Mouse (Mus musculus) embryonic facial prominence, embryonic 15.5 days (tissue): ENCODE results near the gene Lamb1. TPM values are rescaled to one million over a fixed set of nuclear protein-coding genes. Genes with fewer than 3 reads are reported as not detected.

Experiments
- ATAC-seq: fragments of 200-750 bp; cut with Nextera tagmentation; 2 replicates; pipeline ENCODE4 v1.8.0; 2017; ENCODE audit warnings: low read depth, moderate TSS enrichment; ENCODE audit not compliant: insufficient number of reproducible peaks, low FRiP score, low TSS enrichment
- H3K27ac ChIP-seq: fragments of 300-500 bp; sonication (generic); replicated peaks from 2 replicates; pipeline ENCODE4 v1.5.1; 2015; ENCODE audit warnings: mild to moderate bottlenecking, inconsistent platforms
- H3K27me3 ChIP-seq: fragments of 300-500 bp; sonication (generic); 2 replicates; pipeline ENCODE4 v1.6.1; 2015; ENCODE audit warnings: inconsistent platforms
- H3K36me3 ChIP-seq: fragments of 300-500 bp; sonication (generic); 2 replicates; pipeline ENCODE4 v1.6.1; 2015; ENCODE audit warnings: mild to moderate bottlenecking, inconsistent platforms
- H3K4me1 ChIP-seq: fragments of 300-500 bp; sonication (generic); 2 replicates; pipeline ENCODE4 v1.6.1; 2015; ENCODE audit warnings: inconsistent platforms
- H3K4me2 ChIP-seq: fragments of 300-500 bp; sonication (generic); replicated peaks from 2 replicates; pipeline ENCODE4 v1.6.1; 2015; ENCODE audit warnings: mild to moderate bottlenecking, inconsistent platforms
- H3K4me3 ChIP-seq: fragments of 300-500 bp; sonication (generic); replicated peaks from 2 replicates; pipeline ENCODE4 v1.5.1; 2015; ENCODE audit warnings: mild to moderate bottlenecking, inconsistent platforms
- H3K9ac ChIP-seq: fragments of 300-500 bp; sonication (generic); 2 replicates; pipeline ENCODE4 v1.6.1; 2015; ENCODE audit warnings: inconsistent platforms
- H3K9me3 ChIP-seq: fragments of 300-500 bp; sonication (generic); replicated peaks from 2 replicates; pipeline ENCODE4 v1.6.1; 2016; ENCODE audit warnings: inconsistent platforms
- WGBS: fragments of 180-500 bp; shearing (Covaris S2); methylation state at CpG from one replicate; pipeline ENCODE4 v1.1.7; 2015; 5-methylcytosine and 5-hydroxymethylcytosine counted together
- polyA plus RNA-seq: library from polyadenylated mRNA; unstranded; fragments of >200 nt; fragmentation: Nextera tagmentation; extraction: Ambion mirVana; gene quantifications from 2 replicates; pipeline ENCODE4 v1.2.1, GENCODE M21; 2015

The Lamb1 gene
- polyA plus RNA-seq, 1 experiment from 2014 or later = 68.5 TPM

- Histone ChIP-seq H3K9ac (no peak overlapping the region), H3K36me3 (peaks cover 42% of the 10 kb centered on the region), H3K27me3 (no peaks in the 10 kb centered on the region), H3K4me1 (peaks cover 71% of the 10 kb centered on the region), H3K27ac (peak overlapping the region; percentile 39), H3K4me2 (peak overlapping the region; percentile 27; the same call in 1 of the 2 replicates), H3K9me3 (no peaks in the 10 kb centered on the region), H3K4me3 (no peak overlapping the region)
- 60% methylated on average over 5 of the region's 5 CpGs for WGBS
- no peak for ATAC-seq
Measured at GRCm38 (mm10) chr12:31270776-31271175, 5.7 kb downstream of the Lamb1 start.

- Histone ChIP-seq H3K4me1 (peaks cover 64% of the 10 kb centered on the region), H3K27me3 (no peaks in the 10 kb centered on the region), H3K4me2 (peak overlapping the region; percentile 27), H3K4me3 (peak overlapping the region; percentile 10; the same call in 1 of the 2 replicates), H3K27ac (peak overlapping the region; percentile 39), H3K9me3 (no peaks in the 10 kb centered on the region), H3K36me3 (peaks cover 42% of the 10 kb centered on the region), H3K9ac (no peak overlapping the region)
- ATAC-seq = no peak
- 16% methylated on average over 16 of the region's 16 CpGs for WGBS
Measured at GRCm38 (mm10) chr12:31271361-31272011, 6.5 kb downstream of the Lamb1 start.

- Histone ChIP-seq H3K4me2 (peak overlapping the region; percentile 27; the same call in 1 of the 2 replicates), H3K9me3 (no peaks in the 10 kb centered on the region), H3K36me3 (peaks cover 47% of the 10 kb centered on the region), H3K4me3 (no peak overlapping the region), H3K4me1 (peaks cover 58% of the 10 kb centered on the region), H3K27me3 (no peaks in the 10 kb centered on the region), H3K27ac (peak overlapping the region; percentile 39), H3K9ac (no peak overlapping the region)
- WGBS = 47% methylated on average over 8 of the region's 8 CpGs
- ATAC-seq = no peak
Measured at GRCm38 (mm10) chr12:31272012-31272735, 7.1 kb downstream of the Lamb1 start.

GRCm38 (mm10) chr12:31272846-31273245 is 7.8 kb downstream of the Lamb1 start:
- ATAC-seq = no peak
- Histone ChIP-seq H3K4me2 (no peak overlapping the region), H3K4me1 (peaks cover 52% of the 10 kb centered on the region), H3K4me3 (no peak overlapping the region), H3K9me3 (no peaks in the 10 kb centered on the region), H3K27me3 (no peaks in the 10 kb centered on the region), H3K27ac (no peak overlapping the region), H3K9ac (no peak overlapping the region), H3K36me3 (peaks cover 47% of the 10 kb centered on the region)
- 61% methylated on average over 2 of the region's 2 CpGs for WGBS

- Histone ChIP-seq H3K27me3 (no peaks in the 10 kb centered on the region), H3K9ac (no peak overlapping the region), H3K27ac (no peak overlapping the region), H3K4me3 (no peak overlapping the region), H3K36me3 (peaks cover 55% of the 10 kb centered on the region), H3K4me2 (no peak overlapping the region), H3K4me1 (peaks cover 46% of the 10 kb centered on the region), H3K9me3 (no peaks in the 10 kb centered on the region)
- no peak for ATAC-seq
- WGBS = 96% methylated on average over 7 of the region's 7 CpGs
Measured at GRCm38 (mm10) chr12:31273646-31274045, 8.6 kb downstream of the Lamb1 start.

- Histone ChIP-seq H3K4me1 (peaks cover 36% of the 10 kb centered on the region), H3K27ac (0 out of 2 replicates have a peak overlapping the region, but pooled peaks have one; percentile 7), H3K9ac (no peak overlapping the region), H3K4me2 (no peak overlapping the region), H3K36me3 (peaks cover 54% of the 10 kb centered on the region), H3K4me3 (no peak overlapping the region), H3K9me3 (no peaks in the 10 kb centered on the region), H3K27me3 (no peaks in the 10 kb centered on the region)
- 54% methylated on average over 10 of the region's 10 CpGs for WGBS
- no peak for ATAC-seq
Measured at GRCm38 (mm10) chr12:31275411-31275810, 10.4 kb downstream of the Lamb1 start.

GRCm38 (mm10) chr12:31278270-31278669 is 13.2 kb downstream of the Lamb1 start:
- no peak overlapping the region for H3K27ac ChIP-seq
- no peak overlapping the region for H3K4me3 ChIP-seq
- no peak for ATAC-seq
- peaks cover 10% of the 10 kb centered on the region for H3K4me1 ChIP-seq
- no peak overlapping the region for H3K4me2 ChIP-seq
- no peaks in the 10 kb centered on the region for H3K27me3 ChIP-seq
- no peaks in the 10 kb centered on the region for H3K9me3 ChIP-seq
- H3K36me3 ChIP-seq = peaks cover 60% of the 10 kb centered on the region
- no peak overlapping the region for H3K9ac ChIP-seq
- 88% methylated on average over 11 of the region's 11 CpGs for WGBS

GRCm38 (mm10) chr12:31280318-31280717 is 15.3 kb downstream of the Lamb1 start:
- Histone ChIP-seq H3K4me2 (no peak overlapping the region), H3K27ac (no peak overlapping the region), H3K36me3 (peaks cover 56% of the 10 kb centered on the region), H3K27me3 (no peaks in the 10 kb centered on the region), H3K4me3 (no peak overlapping the region), H3K9ac (no peak overlapping the region), H3K4me1 (peaks cover 5% of the 10 kb centered on the region), H3K9me3 (no peaks in the 10 kb centered on the region)
- ATAC-seq = no peak
- 68% methylated on average over 7 of the region's 7 CpGs for WGBS

- no peak overlapping the region for H3K27ac ChIP-seq
- no peak overlapping the region for H3K4me2 ChIP-seq
- no peak for ATAC-seq
Measured at GRCm38 (mm10) chr12:31281100-31281591, 16.1 kb downstream of the Lamb1 start.

GRCm38 (mm10) chr12:31282241-31282640 is 17.2 kb downstream of the Lamb1 start:
- WGBS = 87% methylated on average over 5 of the region's 5 CpGs

More at GRCm38 (mm10) chr12:31281100-31281591, 16.1 kb downstream of the Lamb1 start:
- H3K9me3 ChIP-seq = no peaks in the 10 kb centered on the region
- H3K9ac ChIP-seq = no peak overlapping the region
- H3K36me3 ChIP-seq = peaks cover 60% of the 10 kb centered on the region
- H3K4me3 ChIP-seq = no peak overlapping the region
- H3K27me3 ChIP-seq = no peaks in the 10 kb centered on the region
- WGBS = 50% methylated on average over 9 of the region's 9 CpGs
- H3K4me1 ChIP-seq = no peaks in the 10 kb centered on the region

GRCm38 (mm10) chr12:31283131-31283530 is 18.1 kb downstream of the Lamb1 start:
- H3K9ac ChIP-seq = no peak overlapping the region
- no peak overlapping the region for H3K27ac ChIP-seq
- peaks cover 72% of the 10 kb centered on the region for H3K36me3 ChIP-seq
- H3K9me3 ChIP-seq = no peaks in the 10 kb centered on the region
- no peak for ATAC-seq
- no peak overlapping the region for H3K4me3 ChIP-seq
- H3K27me3 ChIP-seq = no peaks in the 10 kb centered on the region
- 69% methylated on average over 4 of the region's 4 CpGs for WGBS
- no peak overlapping the region for H3K4me2 ChIP-seq
- no peaks in the 10 kb centered on the region for H3K4me1 ChIP-seq

More at GRCm38 (mm10) chr12:31282241-31282640, 17.2 kb downstream of the Lamb1 start:
- H3K27me3 ChIP-seq = no peaks in the 10 kb centered on the region
- peaks cover 66% of the 10 kb centered on the region for H3K36me3 ChIP-seq
- no peak overlapping the region for H3K4me2 ChIP-seq
- no peak overlapping the region for H3K27ac ChIP-seq
- no peaks in the 10 kb centered on the region for H3K4me1 ChIP-seq
- no peak overlapping the region for H3K9ac ChIP-seq
- H3K4me3 ChIP-seq = no peak overlapping the region
- no peak for ATAC-seq
- no peaks in the 10 kb centered on the region for H3K9me3 ChIP-seq
